Mouse (Mus musculus) T-helper 17 cell (primary cell): Measurements from ENCODE around the gene Cib2.

Experiments used
- in situ Hi-C, 2 experiments: fragments of 300-600 bp; cut with MboI, MseI; formaldehyde crosslinking; loops; 1 replicate in 1 of 2; 2 replicates in 1 of 2; pipeline ENCODE4 v1.15.1; 2025; ENCODE audit warnings: high pct_unique_total_duplicates in 2 of 2

The Cib2 gene

DNA sequence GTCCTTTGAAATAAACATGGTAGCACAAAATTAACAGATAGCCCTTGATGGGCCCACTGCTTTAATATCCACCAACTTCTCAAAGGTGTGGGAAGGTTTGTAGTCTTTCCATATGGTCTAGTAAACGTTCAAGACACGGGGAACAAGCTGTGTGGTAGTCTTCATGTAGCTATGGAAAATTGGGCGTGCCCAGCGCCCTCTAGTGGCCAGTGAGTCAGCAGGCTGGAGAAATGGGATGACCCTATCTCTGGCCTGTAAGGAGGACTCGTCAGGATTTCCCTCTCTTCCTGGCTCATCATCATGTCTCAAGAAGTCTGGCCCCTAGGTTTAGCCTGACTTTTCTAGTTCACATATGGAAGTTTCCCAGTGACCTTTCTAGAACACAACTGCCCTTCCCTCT is 12.5 kb downstream of the Cib2 start:
- in situ Hi-C loops, result no loop called here

DNA sequence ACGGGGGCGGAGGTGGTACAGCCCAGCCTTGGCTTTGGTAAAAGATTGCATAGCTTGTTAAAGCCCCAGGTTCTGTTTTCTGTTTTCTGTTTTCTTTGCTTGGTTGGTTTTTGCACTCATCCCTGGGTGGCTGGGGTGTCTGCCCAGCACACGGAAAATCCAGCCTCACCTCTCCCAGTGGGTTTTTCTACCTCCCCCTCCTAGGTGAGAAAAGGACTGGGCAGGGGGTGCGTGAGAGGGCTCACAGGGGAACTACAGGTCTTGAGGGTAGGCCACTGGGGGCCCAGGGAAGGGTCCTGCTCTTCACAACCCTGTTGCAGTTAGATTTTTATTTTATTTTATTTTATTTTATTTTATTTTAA is 15.1 kb downstream of the Cib2 start:
- in situ Hi-C loops, result no loop called here

DNA sequence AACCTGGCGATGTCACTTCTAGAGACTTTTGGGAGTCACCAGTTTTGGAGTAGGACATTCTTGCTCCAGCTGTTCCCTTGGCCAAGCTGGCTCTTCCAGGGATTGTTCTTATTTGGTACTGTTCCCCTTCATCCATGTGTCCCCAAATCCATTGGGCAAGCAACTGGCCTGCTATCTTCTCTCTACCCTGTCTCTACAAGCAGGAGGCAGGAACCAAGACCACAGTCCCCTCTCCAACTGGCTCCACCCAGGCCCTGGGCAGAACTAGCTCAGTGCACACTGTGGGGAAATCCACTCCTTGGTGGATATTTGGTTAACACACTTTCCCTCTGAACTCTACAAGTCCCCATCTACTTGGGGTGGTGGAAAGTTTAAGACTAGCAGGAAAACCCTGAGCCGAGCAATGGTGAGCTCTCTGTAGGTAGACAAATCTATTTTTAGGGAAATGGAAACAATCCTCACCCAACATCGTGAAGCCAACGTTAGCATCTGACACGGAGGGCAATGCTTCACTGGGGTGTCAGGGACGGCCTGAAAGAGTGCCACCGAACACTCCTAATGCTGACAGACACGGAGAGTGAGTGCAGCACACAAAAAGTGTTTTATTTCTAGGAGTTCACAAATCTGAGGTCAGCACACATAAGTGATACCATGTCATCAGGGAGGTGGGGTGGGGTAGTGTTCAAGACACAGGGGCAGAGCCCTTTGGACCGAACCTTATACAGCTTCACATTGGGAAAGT is 15.6 kb downstream of the Cib2 start:
- in situ Hi-C loops, result no loop called here

DNA sequence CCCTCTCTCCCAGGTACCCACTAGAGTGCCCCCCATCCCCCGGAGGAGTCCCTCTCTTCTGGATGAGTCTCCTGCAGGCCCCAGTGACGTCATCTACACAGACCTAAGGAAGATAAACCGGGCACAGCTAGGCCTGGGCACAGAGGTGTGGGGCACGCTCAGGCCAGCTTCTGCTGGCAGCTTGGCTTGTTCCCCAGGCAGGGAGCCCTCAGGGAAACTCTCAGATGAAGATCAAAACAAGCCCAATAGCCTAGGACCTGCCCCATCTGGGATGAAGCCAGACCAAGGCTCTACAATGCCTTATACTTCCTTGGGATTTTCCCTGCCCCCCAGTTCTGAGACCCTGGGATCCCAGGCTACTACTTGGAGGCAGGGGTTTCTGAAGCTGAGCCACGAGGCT is 19.2 kb downstream of the Cib2 start:
- in situ Hi-C loops, result no loop called here

DNA sequence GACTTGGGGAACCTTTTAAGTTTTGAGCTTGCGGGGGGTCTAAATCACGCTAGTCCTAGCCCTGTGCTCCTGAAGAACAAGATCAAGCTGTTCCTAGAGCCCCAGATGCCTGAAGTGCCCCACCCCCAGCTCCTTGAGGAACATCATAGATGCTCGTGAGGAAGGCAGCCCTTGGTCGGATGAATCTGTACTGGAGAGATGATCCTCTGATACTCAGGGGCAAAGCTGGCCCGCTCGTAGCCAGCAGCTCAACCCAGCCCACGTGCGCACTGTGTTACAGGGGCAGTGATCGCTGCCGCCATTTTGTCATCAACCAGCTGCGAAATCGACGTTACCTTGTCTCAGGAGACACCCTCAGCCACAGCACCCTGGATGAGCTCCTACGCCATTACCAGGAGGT is 21.3 kb downstream of the Cib2 start, which contains the start of gene Sh2d7:
Gene Sh2d7 (plus strand): TSS at position 301 of the 400 bp plus-strand sequence.
- in situ Hi-C loops, result no loop called here

DNA sequence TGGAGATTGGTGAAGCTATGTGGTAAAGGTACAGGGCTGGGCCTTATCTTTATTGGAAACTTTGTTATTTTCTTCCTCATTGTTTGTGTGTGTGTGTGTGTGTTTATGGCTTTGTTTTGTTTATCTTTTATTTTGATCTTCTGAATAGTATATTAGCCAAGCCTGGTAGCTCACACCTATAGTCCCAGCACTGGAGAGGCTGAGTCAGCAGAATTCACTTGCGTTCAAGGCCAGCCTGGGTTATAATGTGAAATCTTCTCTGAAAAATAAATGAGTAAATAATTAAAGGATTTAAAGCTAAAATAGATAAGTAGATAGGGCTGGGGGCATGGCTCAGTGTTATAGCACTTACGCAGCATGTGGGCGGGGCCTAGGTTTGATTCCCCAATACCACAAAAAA is 21.8 kb downstream of the Cib2 start:
- in situ Hi-C loops, result no loop called here

DNA sequence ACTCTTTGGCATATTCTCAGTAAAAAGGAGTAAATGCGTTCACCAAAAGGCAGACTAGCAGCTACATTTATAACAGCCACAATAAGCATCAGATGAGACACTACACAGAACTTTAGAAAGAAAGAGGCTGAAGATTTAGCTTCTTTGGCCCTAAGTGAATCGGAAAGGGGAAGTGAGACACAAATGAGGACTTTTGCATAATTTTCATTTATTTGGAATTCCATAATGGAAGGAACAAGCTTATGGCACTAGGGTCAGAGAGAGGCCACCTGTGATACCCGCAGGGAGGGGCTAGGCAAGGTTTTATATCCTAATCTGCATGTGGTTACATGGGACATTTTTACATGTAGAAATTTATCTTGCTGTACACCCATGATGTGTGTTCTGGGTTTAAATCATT is 22.5 kb downstream of the Cib2 start:
- in situ Hi-C loops, result no loop called here

DNA sequence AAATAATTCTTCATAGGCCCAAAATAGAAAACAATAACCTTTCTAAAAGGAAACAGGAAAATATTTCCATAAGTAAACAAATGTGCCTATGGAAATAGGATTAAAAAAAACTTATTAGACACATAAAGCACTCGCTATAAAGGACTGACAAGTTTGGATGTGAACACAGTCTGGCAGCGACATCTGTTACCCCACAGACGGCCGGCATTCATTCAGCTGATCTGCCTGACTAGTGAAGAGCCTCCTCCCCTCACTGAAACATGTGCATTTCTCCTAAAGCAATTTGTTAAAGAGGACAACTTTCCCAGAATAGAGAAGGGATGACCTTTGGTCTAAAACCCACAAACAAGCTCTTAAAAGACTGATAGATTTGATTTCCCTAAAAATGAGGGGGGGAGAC is 23.0 kb downstream of the Cib2 start:
- in situ Hi-C loops, result no loop called here

DNA sequence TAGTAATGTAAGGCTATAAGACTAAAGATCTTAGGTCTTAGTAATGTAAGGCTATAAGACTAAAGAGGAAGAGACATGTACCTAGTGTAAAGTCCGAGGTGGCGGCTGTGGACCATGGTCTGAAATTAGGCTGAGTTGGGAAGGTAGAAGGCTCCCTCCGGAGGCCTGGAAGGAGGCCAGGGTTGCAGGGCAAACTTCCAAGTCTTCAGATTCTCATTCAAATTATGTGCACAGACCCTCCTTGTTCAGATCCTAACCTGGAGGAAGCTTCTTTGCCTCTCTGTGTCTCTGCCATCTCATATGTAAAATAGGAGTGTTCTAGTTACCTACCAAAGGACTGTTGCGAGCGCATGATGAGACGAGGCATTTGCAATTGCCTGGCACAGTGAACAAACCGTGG is 23.8 kb downstream of the Cib2 start:
- in situ Hi-C loops, result no loop called here

DNA sequence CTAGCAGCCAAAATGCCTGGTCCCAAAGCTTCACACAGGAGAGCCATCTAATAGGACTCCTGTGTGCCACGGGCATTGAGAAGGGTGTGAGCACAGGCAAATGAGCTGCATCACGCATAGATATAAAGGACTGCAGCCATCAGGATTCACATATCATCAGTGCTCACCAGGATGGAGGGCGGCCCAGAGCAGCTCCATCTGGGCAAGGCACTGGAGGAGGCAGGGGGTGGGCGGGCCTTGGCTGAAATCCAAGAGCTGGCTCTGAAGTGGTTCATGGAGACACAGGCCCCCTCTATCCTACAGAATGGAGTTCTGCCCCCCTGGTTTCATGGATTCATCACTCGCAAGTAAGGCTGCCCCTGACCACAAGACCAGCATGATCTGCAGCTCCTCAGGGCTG is 26.0 kb downstream of the Cib2 start:
- in situ Hi-C loops, result no loop called here

DNA sequence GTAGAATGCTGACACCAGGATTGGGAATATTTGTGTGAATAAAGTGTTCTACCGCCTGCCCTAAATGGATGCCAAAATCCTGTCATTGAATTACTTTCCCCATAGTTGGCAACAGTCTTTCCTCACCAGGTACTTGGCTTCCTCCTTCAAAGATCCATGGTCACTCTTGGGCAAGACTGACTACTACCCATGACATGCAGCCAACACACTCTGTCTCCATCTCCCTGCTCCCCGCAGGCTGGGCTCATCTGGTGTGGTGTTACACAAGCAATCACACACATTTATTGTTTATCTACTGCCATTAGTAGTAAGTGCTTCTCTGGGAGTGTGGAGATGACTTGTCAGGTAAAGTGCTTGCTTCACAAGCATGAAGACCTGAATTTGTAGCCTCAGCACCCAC is 27.1 kb downstream of the Cib2 start:
- in situ Hi-C loops, result no loop called here

DNA sequence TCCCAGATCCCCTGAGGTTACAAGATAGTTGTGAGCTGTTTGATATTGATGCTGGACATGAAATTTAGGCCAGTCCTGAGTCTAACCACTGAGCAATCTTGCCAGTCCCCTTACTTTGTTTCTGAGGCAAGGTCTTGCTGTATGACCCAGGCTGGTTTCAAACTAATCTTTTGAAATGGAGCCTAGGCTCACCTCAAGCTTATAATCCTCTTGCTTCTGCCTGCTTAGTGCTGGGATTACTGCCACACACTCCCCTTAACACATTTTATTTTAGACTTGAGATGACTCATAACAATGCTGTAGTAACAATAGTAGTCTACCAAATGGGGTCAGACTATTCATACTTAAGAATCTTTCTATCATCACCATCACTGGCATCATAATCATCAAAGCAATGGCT is 28.6 kb downstream of the Cib2 start:
- in situ Hi-C loops, result no loop called here

DNA sequence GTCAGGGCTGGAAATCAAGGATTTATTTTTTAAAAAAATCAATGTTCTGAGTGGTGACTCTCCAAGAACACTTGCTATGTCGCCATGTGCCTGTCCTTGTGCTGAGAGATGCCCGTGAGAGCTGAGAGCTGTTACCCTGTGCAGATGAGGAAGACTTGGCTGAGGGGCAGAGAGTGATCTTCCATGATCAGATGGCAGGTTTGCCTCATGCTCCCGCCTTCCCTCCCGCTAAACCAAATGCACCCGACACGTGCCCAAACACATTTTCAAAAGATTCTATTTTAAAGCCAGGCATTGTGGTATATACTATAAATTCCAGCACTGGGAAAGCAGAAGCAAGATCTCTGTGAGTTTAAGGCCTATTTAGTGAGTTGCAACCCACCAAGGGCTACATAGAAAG is 29.2 kb downstream of the Cib2 start:
- in situ Hi-C loops, result no loop called here

DNA sequence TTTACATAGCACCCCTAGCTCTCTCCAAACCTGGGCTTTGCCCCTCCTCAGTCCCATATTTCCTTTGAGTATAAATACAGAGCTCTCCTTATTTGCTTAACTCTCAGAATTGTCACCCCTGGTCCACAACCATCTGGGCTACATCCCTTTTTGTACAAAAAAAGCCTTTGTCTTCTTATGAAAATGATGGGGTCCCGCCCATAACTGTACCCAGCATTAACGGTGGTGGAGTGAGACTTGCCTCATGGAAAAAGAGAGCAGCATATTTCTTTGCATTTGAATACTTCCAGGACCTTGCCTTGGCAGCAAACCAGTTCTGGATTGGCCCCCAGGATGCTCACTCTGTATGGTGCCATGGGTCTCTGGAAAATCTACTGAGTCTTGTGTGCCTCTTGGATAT is 30.1 kb downstream of the Cib2 start:
- in situ Hi-C loops, result no loop called here

DNA sequence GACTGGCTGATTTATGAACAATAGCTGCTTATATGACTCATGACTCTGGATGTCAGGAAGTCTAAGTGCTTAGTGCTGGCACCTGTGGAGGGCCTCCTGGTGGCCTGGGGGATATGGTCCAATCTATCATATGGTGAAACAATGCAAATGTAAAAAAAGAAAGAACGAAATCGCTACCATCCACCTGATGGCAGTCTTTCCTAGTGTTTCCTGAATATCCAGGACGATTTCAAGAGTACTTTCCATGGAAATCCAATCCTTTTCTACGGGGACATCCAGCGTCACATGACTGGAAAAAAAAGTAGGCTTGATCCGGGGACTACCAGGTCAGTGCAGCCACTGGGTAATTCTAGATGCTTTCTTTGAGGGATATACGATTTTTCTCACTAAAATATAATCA is 32.3 kb downstream of the Cib2 start:
- in situ Hi-C loops, result no loop called here

DNA sequence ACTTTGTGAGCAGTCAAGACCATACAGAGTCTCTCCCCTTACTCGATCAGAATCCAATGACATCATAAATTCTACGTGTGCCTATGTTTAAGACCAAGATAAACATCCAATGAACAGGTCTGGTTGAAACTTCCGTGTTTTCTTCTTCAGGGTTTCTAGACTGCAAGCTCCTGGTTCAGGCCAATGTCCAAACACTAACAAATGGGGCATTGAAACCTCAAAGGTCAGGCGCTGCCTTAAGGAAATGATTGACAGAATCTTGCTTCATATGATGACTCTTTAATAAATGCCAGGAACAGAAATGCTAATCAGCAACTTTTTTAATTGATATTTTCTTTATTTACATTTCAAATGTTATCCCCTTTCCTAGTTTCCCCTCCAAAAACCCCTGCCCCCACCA is 39.7 kb downstream of the Cib2 start:
- in situ Hi-C loops, result no loop called here

DNA sequence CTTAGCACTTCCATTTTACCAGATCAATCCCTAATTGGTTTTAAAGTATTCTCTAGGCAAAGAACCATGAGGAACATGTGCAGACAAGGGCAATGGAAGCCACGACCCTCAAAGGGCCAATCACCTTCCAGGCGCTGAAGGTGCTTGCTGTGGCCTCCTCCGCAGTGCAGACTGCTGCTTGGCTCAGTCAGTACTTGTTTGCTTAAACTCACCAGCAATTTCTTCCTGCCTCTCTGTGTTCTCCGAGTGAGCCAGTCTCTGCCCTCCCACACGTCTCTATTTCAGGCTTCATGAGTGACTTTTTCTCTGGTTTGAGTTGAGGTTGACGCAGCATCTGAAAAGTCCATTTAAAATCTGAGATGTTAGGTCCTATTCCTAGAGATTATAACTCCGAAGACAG is 41.1 kb downstream of the Cib2 start:
- in situ Hi-C loops, result no loop called here

DNA sequence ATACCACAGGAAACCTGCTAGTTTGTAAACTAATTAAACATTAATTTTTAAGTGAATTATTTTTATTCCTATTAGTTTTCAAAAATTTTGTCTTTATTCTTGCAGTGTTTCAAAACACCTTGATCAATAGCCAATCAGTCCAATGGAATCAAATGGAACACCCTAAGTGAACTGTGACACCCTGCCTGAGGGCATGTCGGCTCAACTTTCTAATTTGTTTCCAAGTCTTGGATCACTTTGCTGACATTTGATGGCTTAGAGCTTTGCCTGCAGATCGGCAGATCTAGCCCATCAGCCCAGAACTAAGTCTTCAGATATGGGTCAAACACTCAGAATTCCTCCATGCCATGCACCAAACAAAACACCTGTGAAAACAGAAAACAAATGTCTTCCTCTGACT is 44.0 kb downstream of the Cib2 start:
- in situ Hi-C loops, result no loop called here

DNA sequence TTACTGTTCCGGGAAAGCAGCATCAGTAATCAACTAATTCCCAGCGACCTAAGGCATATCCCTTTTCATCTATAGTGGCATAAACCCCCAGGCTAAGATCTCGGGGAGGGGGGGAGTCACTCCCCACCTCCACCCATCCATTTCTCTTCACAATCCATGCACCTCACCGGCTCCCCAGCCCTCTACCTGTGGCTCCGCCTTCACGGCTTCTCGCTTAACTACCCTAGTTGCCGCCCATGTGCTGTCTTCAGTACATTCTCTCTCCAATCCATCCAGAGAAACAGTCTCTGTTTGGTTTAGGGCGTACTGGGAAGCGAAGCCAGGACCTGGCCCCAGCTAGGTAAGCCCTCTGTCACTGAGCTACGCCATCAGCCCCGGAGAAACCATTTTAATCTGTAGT is 57.1 kb downstream of the Cib2 start:
- in situ Hi-C loops, result no loop called here

DNA sequence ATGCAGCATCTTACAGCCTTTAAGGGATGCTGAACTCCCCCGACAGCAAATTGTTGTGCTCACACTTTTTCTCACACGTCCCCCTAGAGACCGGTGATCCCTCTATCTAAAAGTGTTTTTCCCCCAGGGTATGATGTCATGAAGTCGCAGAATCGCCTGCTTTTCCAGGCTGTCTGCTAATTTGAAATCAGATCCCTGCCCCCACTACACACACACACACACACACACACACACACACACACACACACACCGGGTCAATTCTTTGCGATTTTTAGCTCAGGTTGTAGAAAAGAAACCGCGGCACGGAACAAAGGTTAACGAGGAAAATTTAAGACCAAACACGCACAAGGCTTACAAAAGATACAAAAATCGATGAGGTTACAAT is 57.9 kb downstream of the Cib2 start:
- in situ Hi-C loops, result no loop called here

DNA sequence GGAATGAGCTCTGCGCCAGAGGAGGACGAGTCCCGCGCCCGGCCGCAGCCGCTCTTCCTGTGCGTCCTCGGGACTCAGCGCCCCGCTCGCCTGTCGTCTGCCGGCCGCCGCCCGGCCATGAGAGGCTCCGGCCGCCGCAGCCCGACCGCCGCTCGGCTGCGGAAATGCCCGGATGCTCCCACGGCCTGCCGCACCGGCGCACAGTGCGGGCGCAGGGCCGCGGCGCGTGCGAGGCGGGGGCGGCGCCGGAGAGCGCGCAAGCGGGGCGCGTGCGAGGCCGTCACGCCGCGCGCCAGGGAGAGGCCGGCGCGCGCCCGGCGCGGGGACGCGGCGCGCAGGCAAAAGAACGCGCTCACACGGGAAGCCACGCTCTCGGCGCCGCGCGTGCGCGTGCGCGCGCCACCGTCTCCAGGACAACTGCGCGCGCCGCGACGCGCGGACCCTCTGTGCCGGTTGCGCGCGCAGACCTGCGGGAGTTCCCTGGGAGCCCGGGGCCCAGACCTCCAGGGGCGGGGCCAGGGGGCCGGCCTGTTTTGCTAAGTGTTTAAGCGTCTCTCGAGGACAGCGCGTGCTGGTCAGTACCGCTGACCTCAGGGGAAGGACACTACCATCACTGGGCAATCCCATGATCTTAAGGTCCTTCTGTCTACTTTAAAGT is 58.4 kb downstream of the Cib2 start, which contains the start of gene Dmxl2:
Gene Dmxl2 (minus strand): TSS at position 174 of the 658 bp plus-strand sequence.
- in situ Hi-C loops, result no loop called here

DNA sequence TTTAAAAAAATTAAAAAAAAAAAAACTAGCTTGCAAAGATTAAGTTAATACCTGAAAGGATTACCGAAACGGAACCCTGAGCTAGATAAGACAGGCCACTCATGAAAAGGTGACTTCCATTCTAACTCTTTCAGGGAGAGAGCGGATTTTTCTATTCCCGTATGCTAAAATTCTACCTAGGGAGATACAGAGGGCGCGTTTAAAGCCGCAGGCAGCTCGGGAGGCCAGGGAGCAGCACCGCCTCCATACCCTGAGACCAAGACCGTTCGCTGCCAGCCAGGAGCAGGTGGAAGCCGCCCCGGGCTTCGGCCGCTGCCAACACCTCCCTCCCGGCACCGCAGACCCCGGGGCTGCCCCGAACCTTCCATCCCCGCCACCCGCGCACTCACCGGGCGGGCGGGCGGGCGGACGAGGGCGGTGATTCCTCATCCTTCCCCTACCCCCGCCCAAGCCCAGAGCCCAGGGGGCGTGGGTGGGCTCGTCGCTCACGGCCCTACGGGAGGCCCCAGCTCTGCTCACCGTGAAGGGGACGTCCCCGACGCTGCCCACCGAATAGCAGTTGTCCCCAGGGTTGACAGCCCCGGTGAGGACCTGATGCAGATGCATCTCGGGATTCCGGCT is 59.1 kb downstream of the Cib2 start:
- in situ Hi-C loops, result no loop called here

DNA sequence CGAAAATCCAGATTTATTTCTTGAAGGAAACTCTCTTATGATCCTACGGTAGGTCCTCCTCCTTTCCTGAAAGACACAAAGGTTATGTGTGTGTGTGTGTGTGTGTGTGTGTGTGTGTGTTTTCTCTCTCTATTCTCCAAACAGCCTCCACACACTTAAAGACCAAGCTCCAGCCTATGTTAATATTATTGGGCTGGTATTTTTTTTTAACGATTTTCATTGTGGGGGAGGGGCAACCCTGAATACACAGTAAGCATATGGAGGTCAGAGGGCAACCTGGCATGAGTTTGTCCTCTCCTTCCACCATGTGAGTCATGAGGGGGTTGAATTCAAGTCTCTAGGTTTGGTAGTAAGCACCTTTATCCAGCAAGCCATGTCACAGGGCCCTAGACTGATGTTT is 60.2 kb downstream of the Cib2 start:
- in situ Hi-C loops, result no loop called here
